Mouse (Mus musculus): Measurements from ENCODE around the gene Cadps. TPM values are rescaled to one million over a fixed set of nuclear protein-coding genes. Genes with fewer than 3 reads are reported as not detected.

Cadps gene
- total RNA-seq, 2 experiments from 2014 or later = 224 to 229 TPM

GRCm38 (mm10) chr14:12334925-12335324, 488.0 kb downstream of the Cadps start:
- intact Hi-C loops (cut with DNase I) = loop anchor here (5.0 kb wide), 1 partner anchor 38 kb away; no protein-coding TSS in a partner anchor
- peak in 1 of 2 experiments; percentile 31 for DNase-seq (ENCODE audit: low spot score in 2 of 2)

DNA sequence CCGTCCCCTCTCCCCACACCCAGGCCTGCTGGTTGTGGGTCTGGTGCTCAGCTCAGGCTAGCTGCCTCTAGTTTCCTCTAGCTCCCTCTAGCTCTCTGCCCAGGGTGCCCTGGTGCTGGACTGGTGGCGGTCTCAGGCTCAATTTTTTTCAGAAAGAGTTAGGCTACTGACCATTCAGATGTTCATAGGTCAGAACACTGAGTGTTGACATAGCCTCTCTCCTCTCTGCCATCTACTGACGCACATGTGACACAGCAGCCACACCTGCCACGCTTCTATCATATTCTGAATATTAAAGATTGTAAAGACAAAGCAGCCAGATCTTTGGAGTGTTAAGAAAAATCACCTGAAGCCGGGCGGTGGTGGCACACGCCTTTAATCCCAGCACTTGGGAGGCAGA, 489.3 kb downstream of the Cadps start:
- DNase-seq (ENCODE audit: low spot score in 2 of 2) = no peak
- intact Hi-C loops (cut with DNase I) = no loop called here

Measured in left cerebral cortex, postnatal 25 days (tissue).